Mouse (Mus musculus): ENCODE measurements around the gene Pabpn1l. TPM values are rescaled to one million over a fixed set of nuclear protein-coding genes. Genes with fewer than 3 reads are reported as not detected.

The Pabpn1l gene
- total RNA-seq, 1 experiment: not detected

DNA sequence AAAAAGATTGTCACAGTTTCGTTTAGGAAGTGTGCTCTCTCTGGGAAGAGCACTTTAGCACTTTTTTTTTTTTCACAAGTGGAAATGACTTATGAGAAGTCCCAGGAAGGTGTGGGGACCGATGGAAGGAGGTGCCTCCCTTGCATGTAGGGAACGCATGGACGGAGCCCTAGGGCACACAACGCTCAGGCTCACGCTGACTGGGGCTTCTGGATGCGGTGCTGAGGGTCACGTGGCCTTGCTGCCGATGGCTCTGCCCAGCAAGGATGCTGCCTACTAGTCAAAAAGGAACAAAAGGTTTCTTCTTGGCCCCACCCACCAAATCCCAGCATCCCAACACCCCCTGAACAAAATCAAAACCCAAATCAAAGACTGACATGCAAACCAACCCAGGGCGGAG lies 6.8 kb upstream of the Pabpn1l start:
- in situ Hi-C loops (cut with MboI; ENCODE audit: low sequenced_read_pairs in 2 of 2, unreplicated experiment in 2 of 2): no loop called here
- no peak for DNase-seq (ENCODE audit: low read depth, low spot score)
- Histone ChIP-seq H3K4me3 (ENCODE audit: insufficient read depth in 1 of 2, low read depth in 1 of 2, low read length in 2 of 2, poor library complexity in 1 of 2, severe bottlenecking in 1 of 2) (no peak overlapping the region), H3K36me3 (ENCODE audit: control insufficient read depth, insufficient read depth, low read length, poor library complexity, severe bottlenecking) (no peaks in the 10 kb centered on the region), H3K9ac (ENCODE audit: insufficient read depth, low read depth, low read length, poor library complexity, severe bottlenecking) (no peak overlapping the region), H3K27ac (ENCODE audit: insufficient read depth, low read depth, low read length, poor library complexity, severe bottlenecking) (no peak overlapping the region), H3K9me3 (ENCODE audit: control insufficient read depth, insufficient read depth, low read depth, low read length) (no peaks in the 10 kb centered on the region), H3K4me1 (ENCODE audit: control insufficient read depth in 2 of 2, insufficient read depth in 2 of 2, low read length in 2 of 2, poor library complexity in 1 of 2) (peaks cover 0 to 4% of the 10 kb centered on the region in 2 experiments; a peak in 1 of 4 replicates)
- TF ChIP-seq ZNF384 (IDR thresholded peaks at IDR 0.05; ENCODE audit: low read depth, low read length) (no peak), HCFC1 (IDR thresholded peaks at IDR 0.05; ENCODE audit: borderline replicate concordance, insufficient read depth, low read length) (no peak), MAFK (IDR thresholded peaks at IDR 0.05; ENCODE audit: insufficient read depth, low read depth, low read length) (no peak), CHD2 (IDR thresholded peaks at IDR 0.05; ENCODE audit: low read depth, low read length) (no peak), ZC3H11A (IDR thresholded peaks at IDR 0.05; ENCODE audit: borderline replicate concordance, low read depth, low read length) (no peak)

DNA sequence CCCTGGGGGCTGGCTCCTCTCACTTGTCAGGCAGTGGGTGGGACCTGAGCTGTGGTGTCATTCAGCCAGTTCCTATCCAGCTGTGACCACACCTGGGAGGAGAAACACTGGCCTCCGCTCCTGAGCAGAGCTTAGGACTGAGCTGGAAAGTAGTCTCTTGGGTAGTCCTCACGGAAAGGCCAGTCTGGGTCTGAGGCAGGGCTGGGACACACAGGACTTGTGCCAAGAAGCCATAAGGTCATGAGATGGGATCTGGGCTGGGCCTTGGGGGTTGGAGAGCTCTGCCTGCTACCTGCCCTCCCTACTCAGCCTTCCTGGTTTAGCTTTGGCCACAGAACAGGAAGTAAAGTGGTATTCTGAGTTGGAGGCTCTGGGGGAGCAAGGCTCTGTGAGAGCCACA lies 4.4 kb upstream of the Pabpn1l start:
- Histone ChIP-seq H3K4me3 (ENCODE audit: insufficient read depth in 1 of 2, low read depth in 1 of 2, low read length in 2 of 2, poor library complexity in 1 of 2, severe bottlenecking in 1 of 2) (no peak overlapping the region), H3K27ac (ENCODE audit: insufficient read depth, low read depth, low read length, poor library complexity, severe bottlenecking) (no peak overlapping the region), H3K9me3 (ENCODE audit: control insufficient read depth, insufficient read depth, low read depth, low read length) (no peaks in the 10 kb centered on the region), H3K9ac (ENCODE audit: insufficient read depth, low read depth, low read length, poor library complexity, severe bottlenecking) (no peak overlapping the region), H3K36me3 (ENCODE audit: control insufficient read depth, insufficient read depth, low read length, poor library complexity, severe bottlenecking) (no peaks in the 10 kb centered on the region), H3K4me1 (ENCODE audit: control insufficient read depth in 2 of 2, insufficient read depth in 2 of 2, low read length in 2 of 2, poor library complexity in 1 of 2) (peaks cover 0 to 4% of the 10 kb centered on the region in 2 experiments; a peak in 1 of 4 replicates)
- DNase-seq (ENCODE audit: low read depth, low spot score): no peak
- TF ChIP-seq HCFC1 (IDR thresholded peaks at IDR 0.05; ENCODE audit: borderline replicate concordance, insufficient read depth, low read length) (no peak), ZC3H11A (IDR thresholded peaks at IDR 0.05; ENCODE audit: borderline replicate concordance, low read depth, low read length) (no peak), ZNF384 (IDR thresholded peaks at IDR 0.05; ENCODE audit: low read depth, low read length) (no peak)
- in situ Hi-C loops (cut with MboI; ENCODE audit: low sequenced_read_pairs in 2 of 2, unreplicated experiment in 2 of 2): no loop called here

DNA sequence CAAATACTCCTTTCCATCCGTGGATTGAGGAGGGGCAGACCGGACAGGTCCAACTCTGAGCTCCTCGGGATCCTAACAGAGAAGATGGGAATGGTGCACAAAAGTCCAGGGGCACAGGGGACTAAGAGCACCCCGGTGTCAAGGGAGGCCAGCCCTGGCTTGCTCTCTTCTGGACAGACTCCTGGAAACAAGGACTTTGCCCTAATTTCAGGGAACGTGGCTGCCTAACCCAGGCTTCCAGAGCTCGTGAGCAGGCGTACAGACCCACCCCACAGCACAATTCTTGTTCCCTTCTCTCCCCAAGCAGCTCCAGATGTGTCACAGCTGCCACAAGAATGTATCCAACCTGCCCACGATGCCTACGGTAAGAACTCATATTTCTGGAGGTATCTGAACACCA lies 3.3 kb upstream of the Pabpn1l start:
- Histone ChIP-seq H3K4me3 (ENCODE audit: insufficient read depth in 1 of 2, low read depth in 1 of 2, low read length in 2 of 2, poor library complexity in 1 of 2, severe bottlenecking in 1 of 2) (no peak overlapping the region), H3K9me3 (ENCODE audit: control insufficient read depth, insufficient read depth, low read depth, low read length) (no peaks in the 10 kb centered on the region), H3K9ac (ENCODE audit: insufficient read depth, low read depth, low read length, poor library complexity, severe bottlenecking) (no peak overlapping the region), H3K27ac (ENCODE audit: insufficient read depth, low read depth, low read length, poor library complexity, severe bottlenecking) (no peak overlapping the region), H3K4me1 (ENCODE audit: control insufficient read depth in 2 of 2, insufficient read depth in 2 of 2, low read length in 2 of 2, poor library complexity in 1 of 2) (peaks cover 0 to 4% of the 10 kb centered on the region in 2 experiments; a peak in 1 of 4 replicates), H3K36me3 (ENCODE audit: control insufficient read depth, insufficient read depth, low read length, poor library complexity, severe bottlenecking) (no peaks in the 10 kb centered on the region)
- in situ Hi-C loops (cut with MboI; ENCODE audit: low sequenced_read_pairs in 2 of 2, unreplicated experiment in 2 of 2): no loop called here
- DNase-seq (ENCODE audit: low read depth, low spot score): no peak
- TF ChIP-seq HCFC1 (IDR thresholded peaks at IDR 0.05; ENCODE audit: borderline replicate concordance, insufficient read depth, low read length) (no peak), ZNF384 (IDR thresholded peaks at IDR 0.05; ENCODE audit: low read depth, low read length) (no peak), MAFK (IDR thresholded peaks at IDR 0.05; ENCODE audit: insufficient read depth, low read depth, low read length) (no peak), ZC3H11A (IDR thresholded peaks at IDR 0.05; ENCODE audit: borderline replicate concordance, low read depth, low read length) (no peak), CHD2 (IDR thresholded peaks at IDR 0.05; ENCODE audit: low read depth, low read length) (no peak)

DNA sequence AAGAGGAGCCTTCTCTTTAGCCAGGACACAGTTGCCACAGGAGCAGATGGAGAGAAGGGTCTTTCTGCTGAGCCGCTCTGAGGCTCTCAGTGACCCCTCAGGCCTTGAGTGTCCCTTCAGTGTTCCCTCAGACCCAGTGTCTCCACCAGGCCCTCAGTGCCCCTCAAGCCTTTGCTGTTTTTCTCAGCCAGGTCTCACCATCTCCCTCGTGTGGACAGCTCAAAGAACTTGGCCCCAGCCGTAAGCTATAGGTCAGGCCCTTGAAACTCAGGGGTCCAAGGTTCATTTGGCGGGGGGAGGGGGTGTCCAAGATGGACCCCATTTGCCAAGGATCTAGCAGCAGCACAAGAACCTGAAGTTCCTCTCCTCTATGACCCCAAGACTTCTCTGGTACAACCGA lies 2.1 kb upstream of the Pabpn1l start:
- TF ChIP-seq MAFK (IDR thresholded peaks at IDR 0.05; ENCODE audit: insufficient read depth, low read depth, low read length): no peak
- no peak for TF ChIP-seq HCFC1 (IDR thresholded peaks at IDR 0.05; ENCODE audit: borderline replicate concordance, insufficient read depth, low read length)
- no peak for TF ChIP-seq ZC3H11A (IDR thresholded peaks at IDR 0.05; ENCODE audit: borderline replicate concordance, low read depth, low read length)
- DNase-seq (ENCODE audit: low read depth, low spot score): no peak
- in situ Hi-C loops (cut with MboI; ENCODE audit: low sequenced_read_pairs in 2 of 2, unreplicated experiment in 2 of 2): no loop called here
- Histone ChIP-seq H3K4me3 (ENCODE audit: insufficient read depth in 1 of 2, low read depth in 1 of 2, low read length in 2 of 2, poor library complexity in 1 of 2, severe bottlenecking in 1 of 2) (no peak overlapping the region), H3K27ac (ENCODE audit: insufficient read depth, low read depth, low read length, poor library complexity, severe bottlenecking) (no peak overlapping the region), H3K36me3 (ENCODE audit: control insufficient read depth, insufficient read depth, low read length, poor library complexity, severe bottlenecking) (no peaks in the 10 kb centered on the region), H3K9ac (ENCODE audit: insufficient read depth, low read depth, low read length, poor library complexity, severe bottlenecking) (no peak overlapping the region), H3K4me1 (ENCODE audit: control insufficient read depth in 2 of 2, insufficient read depth in 2 of 2, low read length in 2 of 2, poor library complexity in 1 of 2) (peaks cover 0 to 2% of the 10 kb centered on the region in 2 experiments; a peak in 1 of 4 replicates), H3K9me3 (ENCODE audit: control insufficient read depth, insufficient read depth, low read depth, low read length) (no peaks in the 10 kb centered on the region)

Data from ES-E14 (cell line).